Mouse (Mus musculus): ENCODE data around the gene Bcat2.

The Bcat2 gene

GRCm38 (mm10) chr7:45627261-45627660 is 57.3 kb downstream of the Bcat2 start, which contains the start of gene Rasip1:
Gene Rasip1 (plus strand): TSS chr7:45627488.
- no peak for DNase-seq

- peak; percentile 95 for DNase-seq
These were observed 58.7 kb downstream of the Bcat2 start for GRCm38 (mm10) chr7:45628364-45629294.

- DNase-seq: no peak
These were observed 60.3 kb downstream of the Bcat2 start for GRCm38 (mm10) chr7:45630064-45630907.

- DNase-seq: peak; percentile 71
These were observed 62.5 kb downstream of the Bcat2 start for GRCm38 (mm10) chr7:45632499-45632898.

DNA sequence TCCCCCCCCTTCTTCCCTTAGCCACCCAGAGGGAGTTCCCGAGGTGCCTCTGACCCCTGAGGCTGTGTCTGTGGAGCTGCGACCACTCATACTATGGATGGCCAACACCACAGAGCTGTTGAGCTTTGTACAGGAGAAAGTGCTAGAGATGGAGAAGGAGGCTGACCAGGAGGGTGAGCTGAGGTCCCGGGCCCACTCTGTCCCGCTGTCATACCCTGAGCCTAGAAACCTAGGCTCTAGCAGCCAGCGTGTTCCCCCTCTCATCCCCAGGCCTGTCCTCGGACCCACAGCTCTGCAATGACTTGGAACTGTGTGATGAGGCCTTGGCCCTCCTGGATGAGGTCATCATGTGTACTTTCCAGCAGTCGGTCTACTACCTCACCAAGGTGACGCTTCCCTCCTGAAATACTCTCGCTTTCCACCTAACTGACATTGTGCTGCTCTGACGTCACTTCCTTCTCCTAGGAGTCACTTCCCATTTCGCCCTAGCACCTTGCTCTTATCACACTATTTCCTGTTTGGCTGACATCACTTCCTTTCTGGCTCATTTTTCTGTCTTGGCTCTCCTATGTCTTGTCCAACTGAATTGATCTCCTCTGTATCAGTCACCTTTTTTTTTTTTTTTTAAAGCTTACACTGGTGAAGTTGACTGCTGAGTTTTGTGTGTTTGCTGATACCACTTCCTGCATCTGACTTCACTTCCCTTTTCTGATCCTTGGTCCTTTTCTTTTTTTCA is 65.2 kb downstream of the Bcat2 start:
- no peak for DNase-seq

DNA sequence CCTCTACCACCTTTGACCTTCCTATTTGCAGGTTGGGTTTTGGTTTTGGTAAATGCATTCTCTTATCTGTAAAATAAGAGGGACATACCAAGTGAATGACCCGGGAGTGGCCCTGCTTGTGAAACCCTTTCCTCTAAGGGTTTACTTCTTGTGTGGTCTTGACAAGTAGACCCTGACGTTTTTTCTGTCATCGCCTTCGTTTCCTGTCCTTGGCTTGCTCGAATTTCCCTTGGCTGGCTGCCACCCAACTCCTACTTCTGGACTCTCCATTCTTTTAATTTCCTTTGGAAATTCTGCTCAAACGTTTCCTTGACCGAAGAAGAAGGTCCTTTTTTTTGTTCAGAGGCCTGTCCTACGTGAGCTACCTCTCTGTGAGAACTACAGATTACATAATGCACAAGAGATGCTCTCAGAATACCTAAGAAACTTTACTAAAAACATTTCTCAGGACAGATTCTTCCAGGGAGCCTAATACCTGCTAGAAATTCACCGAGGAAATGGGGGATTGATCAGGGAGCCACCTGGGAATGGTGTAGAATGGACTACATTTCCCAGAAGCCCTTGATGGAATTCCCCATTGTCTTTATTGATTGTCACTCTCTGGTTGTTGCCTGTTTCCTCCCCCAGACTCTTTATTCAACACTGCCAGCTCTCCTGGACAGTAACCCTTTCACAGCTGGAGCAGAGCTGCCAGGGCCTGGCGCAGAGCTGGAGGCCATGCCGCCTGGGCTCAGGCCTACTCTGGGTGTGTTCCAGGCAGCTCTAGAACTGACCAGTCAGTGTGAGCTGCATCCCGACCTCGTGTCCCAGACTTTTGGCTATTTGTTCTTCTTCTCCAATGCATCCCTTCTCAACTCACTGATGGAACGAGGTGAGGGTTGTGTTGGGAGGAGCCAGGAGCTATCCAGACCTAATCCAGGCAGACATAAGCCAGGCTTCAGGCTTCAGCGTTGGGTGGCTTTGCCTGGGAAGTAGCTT is 66.0 kb downstream of the Bcat2 start:
- DNase-seq: no peak

DNA sequence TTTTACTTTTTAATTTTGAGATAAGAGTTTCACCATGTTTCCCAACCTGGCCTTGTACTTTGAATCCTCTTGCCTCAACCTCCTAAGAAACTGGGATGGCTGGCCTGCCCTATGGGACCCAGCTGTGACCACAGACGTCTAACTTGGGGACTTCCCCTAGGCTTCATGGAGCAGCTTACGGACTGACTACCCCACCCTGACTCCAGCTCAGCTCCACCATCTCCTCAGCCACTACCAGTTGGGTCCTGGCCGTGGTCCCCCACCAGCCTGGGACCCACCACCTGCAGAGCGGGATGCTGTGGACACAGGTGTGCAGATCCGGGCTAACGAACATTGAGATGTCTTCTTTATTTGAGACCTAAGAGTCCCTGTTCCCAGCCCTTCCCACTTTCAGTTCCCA is 67.8 kb downstream of the Bcat2 start:
- no peak for DNase-seq

DNA sequence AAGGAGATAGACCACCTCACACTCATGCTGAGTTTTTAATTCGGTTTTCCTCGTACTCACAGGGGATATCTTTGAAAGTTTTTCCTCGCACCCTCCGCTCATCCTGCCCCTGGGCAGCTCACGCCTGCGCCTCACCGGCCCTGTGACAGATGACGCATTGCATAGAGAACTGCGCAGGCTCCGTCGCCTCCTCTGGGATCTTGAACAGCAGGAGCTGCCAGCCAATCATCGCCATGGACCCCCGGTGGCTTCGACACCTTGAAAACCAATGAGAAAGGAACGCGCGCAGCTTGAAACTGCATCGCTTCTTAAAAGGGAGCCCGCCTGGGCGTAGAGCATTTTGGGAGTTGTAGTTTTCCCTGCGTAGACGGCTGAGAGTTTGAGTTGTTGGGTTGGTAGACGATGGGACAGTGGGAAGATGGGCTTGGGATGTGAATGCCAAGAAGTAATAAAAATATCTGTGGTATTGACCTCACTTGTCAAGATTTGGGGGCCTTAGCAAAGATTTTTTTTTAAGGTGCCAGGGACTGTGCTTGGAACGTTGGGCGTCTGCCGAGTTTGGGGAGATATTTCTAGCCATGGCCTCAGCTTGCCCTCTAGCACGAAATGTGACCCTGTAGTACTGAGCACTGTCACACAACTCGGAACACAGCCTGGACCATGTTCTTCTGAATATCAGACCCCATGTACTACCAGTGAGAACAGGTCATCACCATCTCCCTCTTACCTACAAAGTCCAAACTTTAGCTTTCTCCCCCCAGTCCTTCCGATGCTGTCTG is 68.9 kb downstream of the Bcat2 start:
- peak; percentile 98 for DNase-seq

Data from embryo, embryonic 11 days (tissue).